Mouse (Mus musculus) megakaryocyte, embryonic 14.5 days (primary cell): ENCODE measurements around the gene Tmem258.

Experiments used
- FLI1 ChIP-seq: IDR thresholded peaks from 2 replicates; pipeline ENCODE4 v1.6.1; 2012; ENCODE audit warnings: low read length, inconsistent platforms, mixed read lengths
- GATA1 ChIP-seq: IDR thresholded peaks from 3 replicates; pipeline ENCODE4 v1.6.1; 2012; ENCODE audit warnings: mixed read lengths, low read length, inconsistent platforms, borderline replicate concordance

GRCm38 (mm10) chr19:10239419-10239818, 35.6 kb downstream of the Tmem258 start:
- TF ChIP-seq GATA1: no peak
- TF ChIP-seq FLI1: no peak
